Mouse (Mus musculus) midbrain, embryonic 15.5 days (tissue): ENCODE results near the gene Sorcs2. TPM values are rescaled to one million over a fixed set of nuclear protein-coding genes. Genes with fewer than 3 reads are reported as not detected.

ENCODE experiments used
- ATAC-seq: fragments of 200-750 bp; cut with Nextera tagmentation; replicated peaks from 2 replicates; pipeline ENCODE4 v1.8.0; 2017; ENCODE audit warnings: moderate TSS enrichment
- H3K27ac ChIP-seq: fragments of 300-500 bp; sonication (generic); 2 replicates; pipeline ENCODE4 v1.5.1; 2015; ENCODE audit warnings: mild to moderate bottlenecking, inconsistent platforms
- H3K27me3 ChIP-seq: fragments of 300-500 bp; sonication (generic); replicated peaks from 2 replicates; pipeline ENCODE4 v1.6.1; 2015; ENCODE audit warnings: inconsistent platforms
- H3K36me3 ChIP-seq: fragments of 300-500 bp; sonication (generic); replicated peaks from 2 replicates; pipeline ENCODE4 v1.6.1; 2015; ENCODE audit warnings: inconsistent platforms
- H3K4me1 ChIP-seq: fragments of 300-500 bp; sonication (generic); 2 replicates; pipeline ENCODE4 v1.6.1; 2015; ENCODE audit warnings: inconsistent platforms
- H3K4me2 ChIP-seq: fragments of 300-500 bp; sonication (generic); 2 replicates; pipeline ENCODE4 v1.6.1; 2015; ENCODE audit warnings: inconsistent platforms, mild to moderate bottlenecking, moderate library complexity
- H3K4me3 ChIP-seq: fragments of 300-500 bp; sonication (generic); 2 replicates; pipeline ENCODE4 v1.5.1; 2015; ENCODE audit warnings: mild to moderate bottlenecking, inconsistent platforms
- H3K9ac ChIP-seq: fragments of 300-500 bp; sonication (generic); 2 replicates; pipeline ENCODE4 v1.6.1; 2015; ENCODE audit warnings: mild to moderate bottlenecking, inconsistent platforms
- H3K9me3 ChIP-seq: fragments of 300-500 bp; sonication (generic); 2 replicates; pipeline ENCODE4 v1.6.1; 2016; ENCODE audit warnings: inconsistent platforms
- WGBS: fragments of 180-500 bp; shearing (Covaris S2); methylation state at CpG from one replicate; pipeline ENCODE4 v1.1.7; 2015; ENCODE audit warnings: mixed read lengths; 5-methylcytosine and 5-hydroxymethylcytosine counted together
- polyA plus RNA-seq: library from polyadenylated mRNA; unstranded; fragments of >200 nt; fragmentation: Nextera tagmentation; extraction: Ambion mirVana; gene quantifications from 2 replicates; pipeline ENCODE4 v1.2.1, GENCODE M21; 2015

The Sorcs2 gene
- 21.9 and 22.0 TPM in 2 replicates for polyA plus RNA-seq

DNA sequence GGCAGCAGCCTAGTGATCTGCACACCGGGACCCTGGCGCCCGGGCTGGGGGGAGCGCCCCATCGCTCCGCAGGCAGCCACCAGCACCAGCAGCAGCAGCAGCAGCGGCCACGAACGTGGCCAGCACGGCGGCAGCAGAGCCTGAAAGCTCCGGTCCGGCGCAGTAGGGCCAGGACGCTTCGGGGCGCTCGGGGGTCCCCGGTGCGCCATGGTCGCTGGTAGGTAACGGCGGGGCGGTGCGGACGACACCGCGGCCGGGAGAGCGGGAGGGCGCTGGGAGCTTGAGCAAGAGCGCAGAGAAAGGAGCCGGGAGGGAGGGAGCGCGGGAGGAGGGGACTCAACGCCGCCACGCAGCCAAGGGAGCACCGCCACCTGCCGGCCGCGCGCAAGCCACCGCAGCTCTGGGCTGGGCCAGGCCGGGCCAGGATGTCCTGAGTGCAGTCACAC lies at the start of gene Sorcs2:
Gene Sorcs2, minus strand, starts transcription at position 303 of the 446 bp plus-strand sequence.
- under 1% methylated on average over 40 of the region's 45 CpGs for WGBS

DNA sequence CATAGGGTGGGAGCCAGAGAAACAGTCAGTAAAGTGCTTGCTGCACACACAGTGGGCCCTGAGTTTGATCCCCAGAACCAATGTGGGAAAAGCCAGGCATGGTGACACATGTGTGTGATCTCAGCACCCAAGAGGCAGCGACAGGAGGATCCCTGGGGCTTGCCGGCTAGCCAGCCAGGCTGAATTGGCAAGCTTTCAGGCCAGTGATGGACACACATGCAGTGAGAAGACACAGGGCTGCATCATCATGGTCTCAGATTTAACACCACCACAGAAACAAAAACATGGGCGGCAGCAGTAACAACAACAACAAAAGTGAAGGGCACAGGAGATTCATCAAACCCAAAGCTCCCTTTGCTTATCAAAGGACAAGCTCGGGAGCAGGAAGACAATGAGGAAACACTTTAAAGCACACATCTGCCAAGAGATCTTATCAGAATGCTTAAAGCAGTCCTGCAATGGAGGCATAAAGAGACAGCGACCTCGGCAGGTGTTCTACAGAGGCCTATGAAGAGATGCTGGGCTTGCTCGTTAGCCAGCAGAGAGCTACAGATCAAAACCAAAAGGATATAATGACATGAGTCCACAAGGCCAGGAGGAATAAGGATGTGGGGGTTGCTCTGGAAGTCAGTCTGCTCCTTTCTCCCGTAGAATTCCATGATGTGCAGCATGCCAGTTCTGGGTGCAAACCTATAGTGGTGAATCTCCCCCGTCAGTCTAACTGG lies 48.4 kb upstream of the Sorcs2 start:
- 36% methylated on average over 9 of the region's 9 CpGs for WGBS
- H3K27me3 ChIP-seq: no peaks in the 10 kb centered on the region
- H3K9ac ChIP-seq: no peak overlapping the region
- peak overlapping the region; percentile 46 for H3K27ac ChIP-seq
- no peaks in the 10 kb centered on the region for H3K36me3 ChIP-seq
- no peaks in the 10 kb centered on the region for H3K9me3 ChIP-seq
- 0 out of 2 replicates have a peak, but pooled peaks have one; percentile 25 for ATAC-seq
- H3K4me2 ChIP-seq: no peak overlapping the region
- no peak overlapping the region for H3K4me3 ChIP-seq
- peaks cover 8% of the 10 kb centered on the region; the same call in 1 of the 2 replicates for H3K4me1 ChIP-seq

More for the DNA sequence above, at the start of gene Sorcs2:
- Histone ChIP-seq H3K36me3 (no peaks in the 10 kb centered on the region), H3K27me3 (peaks cover 7% of the 10 kb centered on the region; the same call in 1 of the 2 replicates), H3K4me3 (peak within 1 kb of the TSS; percentile 77), H3K9me3 (no peaks in the 10 kb centered on the region), H3K27ac (peak within 1 kb of the TSS; percentile 64), H3K4me1 (peaks cover 53% of the 10 kb centered on the region), H3K4me2 (peak within 1 kb of the TSS; percentile 89), H3K9ac (peak within 1 kb of the TSS; percentile 89)
- ATAC-seq: peak; percentile 84

DNA sequence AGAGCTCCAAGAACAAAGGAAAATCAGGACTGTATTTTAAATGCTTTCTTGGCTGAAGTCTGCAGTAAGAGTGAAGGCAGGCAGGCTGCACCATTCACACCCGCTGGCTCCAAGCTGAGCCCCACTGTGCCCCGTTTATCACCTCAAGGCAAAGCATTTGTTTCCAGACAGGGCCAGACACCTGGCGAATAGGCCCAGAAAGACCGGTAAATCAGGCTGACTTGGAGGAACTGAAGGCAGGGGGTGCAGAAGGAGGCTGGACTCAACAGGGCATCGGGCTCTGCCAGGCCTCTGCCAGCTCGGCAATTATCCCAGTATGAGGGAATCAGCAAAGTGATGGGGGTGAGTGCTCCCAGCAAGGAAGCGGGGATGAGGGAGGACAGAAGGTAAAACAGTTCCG lies 47.1 kb upstream of the Sorcs2 start:
- no peak overlapping the region for H3K4me2 ChIP-seq
- no peak overlapping the region for H3K4me3 ChIP-seq
- H3K36me3 ChIP-seq: no peaks in the 10 kb centered on the region
- 40% methylated on average over 8 of the region's 8 CpGs for WGBS
- no peak overlapping the region for H3K9ac ChIP-seq
- peaks cover 8% of the 10 kb centered on the region; the same call in 1 of the 2 replicates for H3K4me1 ChIP-seq
- no peak overlapping the region for H3K27ac ChIP-seq
- ATAC-seq: no peak
- no peaks in the 10 kb centered on the region for H3K9me3 ChIP-seq
- no peaks in the 10 kb centered on the region for H3K27me3 ChIP-seq

GRCm38 (mm10) chr5:36444611-36445010 lies 46.7 kb upstream of the Sorcs2 start:
- Histone ChIP-seq H3K9ac (no peak overlapping the region), H3K9me3 (no peaks in the 10 kb centered on the region), H3K4me2 (no peak overlapping the region), H3K27me3 (no peaks in the 10 kb centered on the region), H3K4me1 (peaks cover 8% of the 10 kb centered on the region; the same call in 1 of the 2 replicates), H3K4me3 (no peak overlapping the region), H3K27ac (no peak overlapping the region), H3K36me3 (no peaks in the 10 kb centered on the region)
- 63% methylated on average over 4 of the region's 4 CpGs for WGBS
- ATAC-seq: no peak

GRCm38 (mm10) chr5:36440741-36441140 lies 42.8 kb upstream of the Sorcs2 start:
- H3K9ac ChIP-seq: no peak overlapping the region
- WGBS: 62% methylated on average over 3 of the region's 3 CpGs
- H3K4me2 ChIP-seq: no peak overlapping the region
- H3K4me3 ChIP-seq: no peak overlapping the region
- H3K27me3 ChIP-seq: no peaks in the 10 kb centered on the region
- no peaks in the 10 kb centered on the region for H3K36me3 ChIP-seq
- ATAC-seq: no peak
- H3K4me1 ChIP-seq: peaks cover 6% of the 10 kb centered on the region; the same call in 1 of the 2 replicates
- H3K9me3 ChIP-seq: no peaks in the 10 kb centered on the region
- no peak overlapping the region for H3K27ac ChIP-seq

DNA sequence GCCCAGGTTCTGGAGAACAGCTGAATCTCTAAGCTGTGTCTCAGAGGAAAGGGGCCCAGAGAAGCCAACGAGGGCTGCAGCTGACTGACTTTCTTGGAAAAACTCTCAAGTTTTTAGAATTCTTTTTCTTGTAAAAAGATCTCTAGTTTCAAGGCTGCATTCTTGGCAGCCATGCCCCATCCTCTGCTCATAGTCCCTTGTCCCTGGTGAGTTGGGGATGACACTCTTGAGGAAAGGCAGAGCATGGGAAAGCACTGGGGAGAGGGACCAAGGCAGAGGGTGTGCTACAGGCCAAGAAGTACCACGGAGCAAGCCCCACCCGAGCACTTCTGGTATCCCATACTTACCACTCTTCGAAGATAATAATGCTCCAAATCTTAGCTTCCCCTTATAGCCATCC lies 38.9 kb upstream of the Sorcs2 start:
- ATAC-seq: no peak
- 85% methylated on average over 4 of the region's 4 CpGs for WGBS
- Histone ChIP-seq H3K9ac (no peak overlapping the region), H3K4me1 (peaks cover 11% of the 10 kb centered on the region), H3K4me3 (no peak overlapping the region), H3K9me3 (no peaks in the 10 kb centered on the region), H3K27me3 (no peaks in the 10 kb centered on the region), H3K4me2 (no peak overlapping the region), H3K27ac (no peak overlapping the region), H3K36me3 (no peaks in the 10 kb centered on the region)

- no peak overlapping the region for H3K4me3 ChIP-seq
- no peaks in the 10 kb centered on the region for H3K9me3 ChIP-seq
- 45% methylated on average over 9 of the region's 9 CpGs for WGBS
- H3K4me2 ChIP-seq: no peak overlapping the region
- no peaks in the 10 kb centered on the region for H3K36me3 ChIP-seq
- peaks cover 14% of the 10 kb centered on the region for H3K4me1 ChIP-seq
- peak; percentile 76 for ATAC-seq
- H3K9ac ChIP-seq: no peak overlapping the region
- H3K27ac ChIP-seq: peak overlapping the region; percentile 76
- no peaks in the 10 kb centered on the region for H3K27me3 ChIP-seq
Observed at GRCm38 (mm10) chr5:36434398-36434967, 36.5 kb upstream of the Sorcs2 start.

DNA sequence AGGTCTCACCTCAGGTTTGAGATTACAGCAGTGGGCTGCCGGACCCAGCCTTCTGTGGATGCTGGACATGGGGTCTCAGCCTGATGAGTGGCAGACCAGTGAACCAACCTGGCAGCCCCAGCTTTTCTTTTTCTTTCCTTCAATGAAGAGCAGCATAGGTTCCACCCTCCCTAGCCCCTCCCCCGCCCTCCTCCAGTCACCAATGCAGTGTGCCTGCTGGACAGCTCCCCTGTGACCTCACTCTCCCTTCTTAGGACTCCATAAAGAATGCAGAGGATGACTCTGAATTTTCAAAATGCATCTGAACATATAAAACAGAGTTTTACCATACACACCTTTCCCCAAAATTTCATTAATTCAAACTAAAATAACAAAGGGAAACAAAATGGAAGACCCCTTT lies 33.8 kb upstream of the Sorcs2 start:
- no peak for ATAC-seq
- H3K36me3 ChIP-seq: no peaks in the 10 kb centered on the region
- no peak overlapping the region for H3K4me3 ChIP-seq
- H3K4me2 ChIP-seq: no peak overlapping the region
- peaks cover 19% of the 10 kb centered on the region for H3K4me1 ChIP-seq
- no peak overlapping the region for H3K27ac ChIP-seq
- H3K27me3 ChIP-seq: no peaks in the 10 kb centered on the region
- H3K9me3 ChIP-seq: no peaks in the 10 kb centered on the region
- whole genome bisulfite sequencing: 47% methylated on average over 2 of the region's 2 CpGs
- H3K9ac ChIP-seq: no peak overlapping the region

- Histone ChIP-seq H3K4me2 (no peak overlapping the region), H3K4me1 (peaks cover 13% of the 10 kb centered on the region), H3K27ac (no peak overlapping the region), H3K4me3 (no peak overlapping the region), H3K9me3 (no peaks in the 10 kb centered on the region), H3K9ac (no peak overlapping the region), H3K27me3 (no peaks in the 10 kb centered on the region), H3K36me3 (no peaks in the 10 kb centered on the region)
- no peak for ATAC-seq
- WGBS: 87% methylated on average over 3 of the region's 3 CpGs
Observed at GRCm38 (mm10) chr5:36429551-36429950, 31.6 kb upstream of the Sorcs2 start.

DNA sequence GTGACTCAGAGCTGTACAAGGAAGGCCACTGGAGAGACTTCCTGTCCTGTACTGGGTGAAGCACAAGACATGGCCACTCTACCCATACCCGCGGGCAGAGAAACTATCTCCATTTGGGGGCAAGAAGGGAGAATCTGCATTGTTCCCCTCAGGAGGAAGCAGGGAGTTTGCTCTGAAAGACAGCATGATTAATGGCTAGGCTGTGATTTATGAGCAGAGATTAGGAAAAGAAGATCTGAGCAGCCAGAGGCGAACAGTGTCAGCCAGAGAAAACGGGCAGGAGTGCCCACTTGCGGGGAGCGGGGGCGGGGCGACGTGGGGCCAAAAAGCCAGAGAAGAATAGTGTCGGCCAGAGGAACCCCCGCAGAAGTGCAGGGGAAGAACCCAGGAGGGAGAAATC lies 29.9 kb upstream of the Sorcs2 start:
- no peak overlapping the region for H3K9ac ChIP-seq
- 51% methylated on average over 11 of the region's 11 CpGs for WGBS
- H3K27ac ChIP-seq: no peak overlapping the region
- no peaks in the 10 kb centered on the region for H3K9me3 ChIP-seq
- ATAC-seq: no peak
- H3K4me1 ChIP-seq: peaks cover 8% of the 10 kb centered on the region; the same call in 1 of the 2 replicates
- no peak overlapping the region for H3K4me2 ChIP-seq
- H3K4me3 ChIP-seq: no peak overlapping the region
- H3K27me3 ChIP-seq: no peaks in the 10 kb centered on the region
- no peaks in the 10 kb centered on the region for H3K36me3 ChIP-seq

GRCm38 (mm10) chr5:36426404-36426803 lies 28.5 kb upstream of the Sorcs2 start:
- Histone ChIP-seq H3K9me3 (no peaks in the 10 kb centered on the region), H3K4me1 (peaks cover 8% of the 10 kb centered on the region; the same call in 1 of the 2 replicates), H3K9ac (no peak overlapping the region), H3K27ac (no peak overlapping the region), H3K27me3 (no peaks in the 10 kb centered on the region), H3K4me3 (no peak overlapping the region), H3K4me2 (no peak overlapping the region), H3K36me3 (no peaks in the 10 kb centered on the region)
- WGBS: 85% methylated on average over 5 of the region's 5 CpGs
- ATAC-seq: no peak

- no peaks in the 10 kb centered on the region for H3K27me3 ChIP-seq
- no peak overlapping the region for H3K4me2 ChIP-seq
- no peaks in the 10 kb centered on the region for H3K9me3 ChIP-seq
- no peaks in the 10 kb centered on the region for H3K36me3 ChIP-seq
- H3K4me3 ChIP-seq: no peak overlapping the region
- peaks cover 5% of the 10 kb centered on the region; the same call in 1 of the 2 replicates for H3K4me1 ChIP-seq
- no peak overlapping the region for H3K9ac ChIP-seq
- ATAC-seq: no peak
- no peak overlapping the region for H3K27ac ChIP-seq
Observed at GRCm38 (mm10) chr5:36424676-36425075, 26.7 kb upstream of the Sorcs2 start.

DNA sequence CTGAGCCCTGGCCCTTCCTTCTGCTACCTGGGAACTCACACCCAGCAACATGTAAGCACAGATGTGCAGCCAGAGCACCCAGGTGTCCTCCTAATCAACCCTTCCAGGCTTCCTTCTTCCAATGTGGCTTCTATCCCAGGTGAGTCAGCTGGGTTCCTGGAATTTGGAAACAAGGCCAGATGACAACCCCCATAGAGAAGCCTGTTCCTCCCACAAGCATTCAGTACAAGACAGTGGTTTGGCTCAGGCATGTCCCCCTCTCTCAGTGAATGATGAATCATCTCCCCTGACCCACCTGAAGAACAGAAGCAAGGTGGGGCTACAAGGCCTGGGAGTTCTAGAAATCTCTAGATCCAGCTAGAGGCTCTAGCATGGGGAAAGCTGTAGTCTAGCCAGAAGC lies 24.8 kb upstream of the Sorcs2 start:
- Histone ChIP-seq H3K27ac (no peak overlapping the region), H3K4me1 (peaks cover 1% of the 10 kb centered on the region; the same call in 1 of the 2 replicates), H3K27me3 (no peaks in the 10 kb centered on the region), H3K4me3 (no peak overlapping the region), H3K36me3 (no peaks in the 10 kb centered on the region), H3K9ac (no peak overlapping the region), H3K9me3 (no peaks in the 10 kb centered on the region), H3K4me2 (no peak overlapping the region)
- no peak for ATAC-seq
